Mouse (Mus musculus) G1E (cell line): ENCODE results near the gene Csdc2.

ENCODE experiments used
- CTCF ChIP-seq: IDR thresholded peaks from 2 replicates; pipeline ENCODE4 v1.5.1; 2012; ENCODE audit warnings: low read depth, low read length, inconsistent platforms, mixed read lengths
- TAL1 ChIP-seq: conservative IDR thresholded peaks from 2 replicates; pipeline ENCODE4 v1.6.1; 2012; ENCODE audit warnings: low read depth, low read length, inconsistent platforms, mixed read lengths

GRCm38 (mm10) chr15:81964262-81964661, 27.7 kb downstream of the Csdc2 start:
- TF ChIP-seq TAL1 (no peak), CTCF (no peak)
